Mouse (Mus musculus): ENCODE results near the gene Spatc1l. TPM values are rescaled to one million over a fixed set of nuclear protein-coding genes. Genes with fewer than 3 reads are reported as not detected.

Spatc1l gene
- total RNA-seq, 2 experiments from 2014 or later = 0.30 TPM; not detected in 1

DNA sequence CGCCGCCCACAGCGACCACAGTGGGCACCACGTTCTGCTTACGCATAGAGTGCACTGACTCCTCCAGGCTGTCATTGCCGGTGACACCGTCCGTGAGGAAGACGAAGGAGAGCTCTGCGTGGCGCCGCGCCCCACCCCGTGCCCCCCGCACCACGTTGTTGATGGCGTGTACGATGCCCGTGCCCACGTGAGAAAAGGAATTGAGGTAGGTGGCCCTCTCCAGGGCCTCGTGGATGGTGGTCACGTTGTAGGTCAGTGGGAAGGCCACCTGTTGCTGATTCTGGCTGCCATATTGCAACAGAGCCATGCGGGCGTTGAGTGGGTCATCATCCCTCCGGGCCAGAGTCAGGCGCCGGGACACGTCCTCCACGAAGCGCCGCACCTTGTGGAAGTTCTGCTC lies 34.3 kb downstream of the Spatc1l start:
- no peak for DNase-seq

GRCm38 (mm10) chr10:76602690-76603089 lies 40.6 kb downstream of the Spatc1l start:
- DNase-seq = no peak

DNA sequence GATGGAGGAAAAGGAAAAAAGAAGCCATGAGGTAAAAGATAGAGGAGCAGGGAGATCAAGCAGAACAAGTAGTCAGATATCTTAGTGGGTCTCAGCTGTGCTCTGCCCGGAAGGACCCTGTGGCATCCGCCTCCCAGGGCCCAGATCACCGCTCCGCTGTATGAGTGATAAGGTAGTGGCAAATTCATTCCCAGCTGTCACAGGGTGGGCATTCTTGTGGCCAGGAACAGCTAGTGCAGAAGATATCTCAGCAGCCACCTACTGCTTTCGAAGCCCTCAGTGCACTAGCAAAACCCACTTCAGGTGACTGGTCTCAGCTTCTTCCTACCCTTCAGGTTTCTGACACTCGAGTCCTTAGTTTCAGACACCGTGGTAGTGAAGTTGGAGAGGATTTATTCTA lies 50.4 kb downstream of the Spatc1l start:
- DNase-seq = no peak

Other genes starting within 250 kb of the Spatc1l start
- 10 to 100 TPM; 21.5 to 26.9 TPM for gene Dip2a, start 217.0 kb upstream of the Spatc1l start, total RNA-seq (2021)
- not detected for gene AC141477.1, start 121.8 kb upstream of the Spatc1l start, total RNA-seq (2021)
- 10 to 100 TPM; 13.8 to 15.5 TPM for gene Pcnt, start 119.5 kb upstream of the Spatc1l start, total RNA-seq (2021)
- gene 2610028H24Rik, start 113.2 kb upstream of the Spatc1l start, total RNA-seq (2021) = not detected
- 10 to 100 TPM; 33.6 to 34.7 TPM for gene Mcm3ap, start 93.3 kb upstream of the Spatc1l start, total RNA-seq (2021)
- 1 to 10 TPM; 2.0 to 3.5 TPM for gene Ybey, start 93.2 kb upstream of the Spatc1l start, total RNA-seq (2021)
- gene Lss, start 30.7 kb upstream of the Spatc1l start, total RNA-seq (2021) = 10 to 100 TPM; 52.1 to 85.1 TPM
- gene Ftcd, start 13.4 kb downstream of the Spatc1l start, total RNA-seq (2021) = under 1 TPM in 1 of 2 experiments, not detected in 1; 0.53 TPM
- 10 to 100 TPM; 37.3 to 74.0 TPM for gene Col6a2, start 61.4 kb downstream of the Spatc1l start, total RNA-seq (2021)
- 100 to 1,000 TPM; 295 to 316 TPM for gene Col6a1, start 163.9 kb downstream of the Spatc1l start, total RNA-seq (2021)

Data from adrenal gland, postnatal 36 days (tissue).